Mouse (Mus musculus): Measurements from ENCODE around the gene Hmg20b.

DNA sequence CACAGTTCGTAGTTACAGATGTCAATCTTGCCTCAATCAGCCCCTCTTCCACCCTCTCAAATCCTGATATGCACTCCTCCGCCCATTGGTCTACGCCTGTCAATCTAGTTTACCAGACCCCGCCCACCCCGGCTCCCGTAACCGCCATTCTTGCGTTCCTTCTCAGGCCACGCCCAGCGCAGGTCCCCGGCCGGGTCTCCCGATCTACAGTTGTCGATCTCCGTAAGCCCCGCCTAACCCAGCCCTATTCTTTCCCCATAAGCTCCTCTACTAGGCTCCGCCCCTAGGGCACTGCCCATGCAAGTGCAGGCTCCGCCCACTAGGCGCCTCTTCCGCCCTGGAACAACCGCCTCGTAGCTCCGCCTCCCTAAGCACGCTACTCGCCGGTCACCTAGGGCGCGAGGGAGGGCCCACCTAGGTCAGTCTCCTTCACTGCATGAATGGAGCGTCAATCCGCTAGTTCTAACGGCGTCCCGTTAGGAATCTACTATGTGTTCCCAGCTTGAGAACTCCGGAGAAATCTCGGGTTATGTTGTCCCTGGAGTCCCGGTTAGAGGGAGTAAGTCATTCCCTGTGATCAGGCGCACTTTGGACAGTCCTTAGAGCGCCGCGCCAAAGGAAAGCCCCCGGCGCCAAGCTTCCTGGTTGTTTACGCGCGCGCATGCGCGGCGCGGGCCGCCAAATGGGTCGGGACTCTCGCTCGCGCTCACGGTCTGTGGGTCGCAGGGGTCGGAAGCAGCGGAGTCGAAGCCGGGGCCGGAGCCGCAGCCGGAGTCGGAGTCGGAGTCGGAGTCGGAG, 29.5 kb downstream of the Hmg20b start, which contains the start of gene Cactin:
- no peak for TF ChIP-seq CTCF (conservative IDR thresholded peaks at IDR 0.05; ENCODE audit: insufficient read depth, insufficient read length, low read depth, low read length)
- no peak for TF ChIP-seq POLR2A (IDR thresholded peaks at IDR 0.05; ENCODE audit: low read depth, low read length)

Measured in kidney, adult 2 months (tissue).